Mouse (Mus musculus) midbrain, embryonic 11.5 days (tissue): Measurements from ENCODE around the gene Prss30. TPM values are rescaled to one million over a fixed set of nuclear protein-coding genes. Genes with fewer than 3 reads are reported as not detected.
"Not testable (repeated sequence)": the region's sequence is repeated elsewhere in the genome, so short reads cannot be mapped to it uniquely, and the experiment has no call there.

ENCODE experiments used
- ATAC-seq: fragments of 200-750 bp; cut with Nextera tagmentation; 2 replicates; pipeline ENCODE4 v1.8.0; 2017; ENCODE audit warnings: moderate TSS enrichment, moderate library complexity; ENCODE audit not compliant: low FRiP score
- DNase-seq: peaks from one replicate; pipeline ENCODE4 v3.0.0; 2015; ENCODE audit warnings: low spot score; ENCODE audit errors: missing footprints
- H3K27ac ChIP-seq: fragments of 300-500 bp; sonication (generic); 2 replicates; pipeline ENCODE4 v1.5.1; 2014; ENCODE audit warnings: low read depth, low read length
- H3K27me3 ChIP-seq: fragments of 300-500 bp; sonication (generic); 2 replicates; pipeline ENCODE4 v1.6.1; 2014; ENCODE audit warnings: mild to moderate bottlenecking, low read length, moderate library complexity, mixed read lengths; ENCODE audit not compliant: control insufficient read depth, insufficient read depth
- H3K36me3 ChIP-seq: fragments of 300-500 bp; sonication (generic); 2 replicates; pipeline ENCODE4 v1.6.1; 2014; ENCODE audit warnings: mild to moderate bottlenecking, low read length, moderate library complexity, mixed read lengths; ENCODE audit not compliant: control insufficient read depth, insufficient read depth
- H3K4me1 ChIP-seq: fragments of 300-500 bp; sonication (generic); 2 replicates; pipeline ENCODE4 v1.6.1; 2014; ENCODE audit warnings: low read length; ENCODE audit not compliant: control insufficient read depth, insufficient read depth
- H3K4me2 ChIP-seq: fragments of 300-500 bp; sonication (generic); 2 replicates; pipeline ENCODE4 v1.6.1; 2014; ENCODE audit warnings: mild to moderate bottlenecking, moderate library complexity
- H3K4me3 ChIP-seq: fragments of 300-500 bp; sonication (generic); 2 replicates; pipeline ENCODE4 v1.5.1; 2014; ENCODE audit warnings: low read depth, low read length
- H3K9ac ChIP-seq: fragments of 300-500 bp; sonication (generic); 2 replicates; pipeline ENCODE4 v1.6.1; 2014; ENCODE audit warnings: low read length
- H3K9me3 ChIP-seq: fragments of 300-500 bp; sonication (generic); 2 replicates; pipeline ENCODE4 v1.6.1; 2016; ENCODE audit warnings: low read length; ENCODE audit not compliant: control insufficient read depth
- WGBS: fragments of 180-500 bp; shearing (Covaris S2); extraction: QIAGEN DNeasy Blood & Tissue Kit; methylation state at CpG from one replicate; pipeline ENCODE4 v1.1.7; 2014; 5-methylcytosine and 5-hydroxymethylcytosine counted together
- polyA plus RNA-seq: library from polyadenylated mRNA; unstranded; fragments of >200 nt; fragmentation: Nextera tagmentation; extraction: Ambion mirVana; gene quantifications from 2 replicates; pipeline ENCODE4 v1.2.1, GENCODE M21; 2014

Gene Prss30
- polyA plus RNA-seq, 1 experiment from 2014 or later: not detected

- H3K9ac ChIP-seq: no peak overlapping the region
These were observed 11.6 kb downstream of the Prss30 start for GRCm38 (mm10) chr17:23968780-23969179.

GRCm38 (mm10) chr17:23966658-23967401, 13.5 kb downstream of the Prss30 start:
- DNase-seq (peak; percentile 66), ATAC-seq (no peak)
- WGBS: 90% methylated on average over 10 of the region's 10 CpGs

More at GRCm38 (mm10) chr17:23968780-23969179, 11.6 kb downstream of the Prss30 start:
- Histone ChIP-seq H3K4me1 (no peaks in the 10 kb centered on the region), H3K27me3 (no peaks in the 10 kb centered on the region), H3K9me3 (no peaks in the 10 kb centered on the region), H3K27ac (no peak overlapping the region), H3K4me3 (no peak overlapping the region), H3K36me3 (no peaks in the 10 kb centered on the region), H3K4me2 (no peak overlapping the region)
- no peak for ATAC-seq
- 49% methylated on average over 2 of the region's 2 CpGs for WGBS
- DNase-seq: peak; percentile 53

GRCm38 (mm10) chr17:23965805-23966425, 14.5 kb downstream of the Prss30 start:
- Histone ChIP-seq H3K9me3 (no peaks in the 10 kb centered on the region), H3K4me1 (no peaks in the 10 kb centered on the region), H3K9ac (no peak overlapping the region), H3K4me2 (no peak overlapping the region), H3K36me3 (no peaks in the 10 kb centered on the region), H3K27ac (no peak overlapping the region), H3K4me3 (no peak overlapping the region), H3K27me3 (no peaks in the 10 kb centered on the region)
- ATAC-seq: no peak
- DNase-seq: peak; percentile 35
- WGBS: 36% methylated on average over 6 of the region's 6 CpGs

More at GRCm38 (mm10) chr17:23966658-23967401, 13.5 kb downstream of the Prss30 start:
- Histone ChIP-seq H3K27me3 (no peaks in the 10 kb centered on the region), H3K27ac (no peak overlapping the region), H3K4me2 (no peak overlapping the region), H3K36me3 (no peaks in the 10 kb centered on the region), H3K9ac (no peak overlapping the region), H3K4me1 (no peaks in the 10 kb centered on the region), H3K4me3 (no peak overlapping the region), H3K9me3 (no peaks in the 10 kb centered on the region)

- no peak for ATAC-seq
- Histone ChIP-seq H3K4me1 (no peaks in the 10 kb centered on the region), H3K4me3 (no peak overlapping the region), H3K27me3 (no peaks in the 10 kb centered on the region), H3K36me3 (no peaks in the 10 kb centered on the region), H3K9me3 (no peaks in the 10 kb centered on the region), H3K27ac (no peak overlapping the region), H3K9ac (no peak overlapping the region), H3K4me2 (no peak overlapping the region)
- 60% methylated on average over 4 of the region's 4 CpGs for WGBS
- no peak for DNase-seq
These were observed 18.7 kb downstream of the Prss30 start for GRCm38 (mm10) chr17:23961573-23962122.

- Histone ChIP-seq H3K9me3 (no peaks in the 10 kb centered on the region), H3K4me1 (no peaks in the 10 kb centered on the region), H3K9ac (no peak overlapping the region), H3K4me2 (no peak overlapping the region), H3K4me3 (no peak overlapping the region), H3K27me3 (no peaks in the 10 kb centered on the region), H3K27ac (no peak overlapping the region), H3K36me3 (no peaks in the 10 kb centered on the region)
- ATAC-seq (peak; percentile 95), DNase-seq (peak; percentile 98)
- WGBS: 36% methylated on average over 3 of the region's 3 CpGs
These were observed 20.2 kb downstream of the Prss30 start for GRCm38 (mm10) chr17:23960084-23960738.

DNA sequence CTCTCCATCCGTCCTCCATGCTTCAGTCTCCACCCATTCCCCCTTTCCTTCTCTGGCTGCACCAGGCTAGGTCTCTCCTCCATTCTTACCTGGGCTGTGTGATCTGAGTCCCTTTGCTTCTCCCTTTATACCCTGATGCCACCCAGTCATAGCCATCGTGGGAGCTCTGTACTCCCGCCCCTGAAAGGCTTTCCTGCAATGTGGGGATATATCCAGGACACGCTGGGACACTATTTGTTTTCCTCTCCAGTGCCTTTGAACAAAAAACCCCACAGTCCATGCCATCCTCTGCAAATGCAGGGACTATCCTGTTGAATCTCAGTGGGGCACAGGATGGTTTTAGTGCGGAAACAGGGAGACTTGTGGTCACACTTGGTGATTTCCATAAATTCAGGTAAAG, 25.2 kb downstream of the Prss30 start, which contains the start of gene Sbpl:
Gene Sbpl, minus strand, starts transcription at position 101 of the 400 bp plus-strand sequence.
- ATAC-seq: no peak
- Histone ChIP-seq H3K9ac (no peak within 1 kb of the TSS), H3K27ac (no peak within 1 kb of the TSS), H3K4me2 (no peak within 1 kb of the TSS), H3K36me3 (no peaks in the 10 kb centered on the region), H3K9me3 (no peaks in the 10 kb centered on the region), H3K4me1 (no peaks in the 10 kb centered on the region), H3K4me3 (no peak within 1 kb of the TSS), H3K27me3 (no peaks in the 10 kb centered on the region)
- DNase-seq: no peak
- WGBS: 63% methylated on average over 5 of the region's 5 CpGs

GRCm38 (mm10) chr17:23950828-23951227, 29.5 kb downstream of the Prss30 start:
- H3K9me3 ChIP-seq, H3K4me2 ChIP-seq, ATAC-seq, H3K4me1 ChIP-seq, H3K9ac ChIP-seq, H3K36me3 ChIP-seq, H3K4me3 ChIP-seq, DNase-seq, H3K27ac ChIP-seq, H3K27me3 ChIP-seq: not testable (repeated sequence)
- WGBS: 77% methylated on average over 4 of the region's 4 CpGs

DNA sequence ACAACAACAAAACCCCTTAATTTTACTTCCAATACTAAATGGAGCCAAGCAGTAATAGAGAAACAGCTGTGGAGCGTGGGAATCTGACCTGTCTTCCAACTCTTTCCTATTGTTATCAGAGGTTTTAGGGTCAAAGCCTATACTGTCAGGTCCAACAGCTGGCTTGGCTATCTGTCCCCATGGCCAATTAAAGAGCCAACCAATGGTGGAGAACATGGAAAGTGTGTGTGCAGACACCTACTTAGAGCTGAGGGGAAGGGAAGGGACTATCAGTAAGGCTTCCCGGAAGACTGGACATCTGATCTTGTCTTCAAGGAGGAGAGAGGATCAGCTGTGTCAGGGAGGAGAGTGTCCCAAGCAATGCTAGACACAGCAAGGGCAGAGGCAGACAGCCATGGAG, 31.3 kb downstream of the Prss30 start:
- no peaks in the 10 kb centered on the region for H3K9me3 ChIP-seq
- no peak overlapping the region for H3K9ac ChIP-seq
- H3K4me1 ChIP-seq: no peaks in the 10 kb centered on the region
- H3K4me3 ChIP-seq: no peak overlapping the region
- H3K27me3 ChIP-seq: no peaks in the 10 kb centered on the region
- H3K36me3 ChIP-seq: no peaks in the 10 kb centered on the region
- no peak for DNase-seq
- ATAC-seq: no peak
- WGBS: 93% methylated on average over 2 of the region's 2 CpGs
- H3K4me2 ChIP-seq: no peak overlapping the region
- no peak overlapping the region for H3K27ac ChIP-seq

DNA sequence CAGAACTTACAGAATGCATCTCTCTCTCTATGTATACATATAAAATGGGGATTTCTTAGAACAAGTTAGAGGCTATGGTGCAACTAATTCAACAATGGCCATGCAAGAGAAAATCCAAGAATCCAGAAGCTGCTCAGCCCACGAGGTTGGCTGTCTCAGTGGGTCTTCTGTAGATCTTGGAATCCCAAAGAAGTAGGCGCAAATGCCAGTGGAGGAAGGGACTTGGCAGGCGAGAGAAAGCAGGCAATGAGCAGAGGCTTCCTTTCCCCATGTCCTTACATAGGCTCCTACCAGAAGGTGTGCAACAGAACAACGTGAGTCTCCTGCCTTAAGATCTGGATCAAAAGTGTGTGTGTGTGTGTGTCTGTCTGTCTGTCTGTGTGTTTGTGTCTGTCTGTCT, 32.9 kb downstream of the Prss30 start:
- not testable (repeated sequence) for ATAC-seq, H3K9ac ChIP-seq, H3K36me3 ChIP-seq, H3K27me3 ChIP-seq, DNase-seq, H3K27ac ChIP-seq, H3K4me1 ChIP-seq, H3K9me3 ChIP-seq, H3K4me3 ChIP-seq, H3K4me2 ChIP-seq
- WGBS: 75% methylated on average over 4 of the region's 4 CpGs
